Mouse (Mus musculus) adrenal gland, postnatal 25 days (tissue): ENCODE data around the gene Kcnd3. TPM values are rescaled to one million over a fixed set of nuclear protein-coding genes. Genes with fewer than 3 reads are reported as not detected.

ENCODE experiments used
- DNase-seq: peaks from one replicate; pipeline ENCODE4 v3.0.0; 2021; ENCODE audit warnings: mixed read lengths
- total RNA-seq: library from RNA; stranded (reverse); gene quantifications from 2 replicates; pipeline ENCODE4 v1.2.3, GENCODE M21; 2021

Kcnd3 gene
- total RNA-seq, 1 experiment from 2014 or later = 4.2 TPM

DNA sequence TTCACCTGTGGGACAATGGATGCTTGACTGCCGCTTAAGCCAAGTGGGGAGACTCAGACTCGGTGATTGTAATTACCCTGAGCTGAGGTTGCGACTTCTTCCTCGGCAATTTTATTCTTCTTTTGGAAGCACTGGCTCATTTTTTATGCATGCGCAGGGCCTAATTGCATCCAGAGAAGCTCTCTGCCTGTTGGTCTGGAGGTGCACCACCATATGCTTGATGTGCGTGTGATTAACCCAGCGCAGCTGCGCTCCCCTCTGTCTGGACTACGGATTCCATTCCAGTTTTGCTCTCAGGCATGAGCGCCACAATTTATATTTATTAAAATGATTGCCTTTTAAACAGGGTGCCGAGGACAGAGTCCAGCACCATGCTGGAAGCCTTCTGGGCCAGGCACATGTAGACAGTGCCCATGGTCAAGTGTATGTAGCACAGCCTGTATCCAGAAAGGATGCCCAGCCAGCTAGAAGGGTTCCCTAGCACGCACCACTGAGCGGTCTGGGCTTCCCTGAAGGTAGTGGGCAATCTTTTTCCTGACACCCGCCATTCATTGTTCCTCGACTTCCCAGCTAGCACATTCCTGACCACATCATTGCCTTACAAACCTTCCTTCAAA is 138.0 kb downstream of the Kcnd3 start:
- no peak for DNase-seq

DNA sequence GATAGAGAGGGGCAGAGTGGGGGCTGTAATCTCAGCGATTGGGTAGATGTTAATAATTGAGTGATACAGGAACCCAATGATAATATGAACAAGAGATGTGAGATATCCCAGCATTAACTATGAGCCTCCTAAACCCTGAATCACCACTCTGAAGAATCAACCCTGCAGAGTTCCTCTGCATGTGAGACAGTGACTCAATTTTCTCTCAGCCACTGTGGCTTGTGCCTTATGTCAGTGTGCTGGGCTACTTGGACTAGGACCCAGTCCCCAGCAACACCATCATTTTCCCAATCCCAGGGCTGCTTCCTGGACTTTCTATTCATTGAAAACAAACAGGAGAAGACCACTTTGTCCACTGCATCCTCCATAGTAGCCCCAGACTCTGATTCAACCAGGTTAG is 139.6 kb downstream of the Kcnd3 start:
- no peak for DNase-seq

- DNase-seq = no peak
These were observed 140.1 kb downstream of the Kcnd3 start for GRCm38 (mm10) chr3:105592246-105592645.

- DNase-seq = no peak
These were observed 148.4 kb downstream of the Kcnd3 start for GRCm38 (mm10) chr3:105600483-105600882.

GRCm38 (mm10) chr3:105602966-105603365 is 150.8 kb downstream of the Kcnd3 start:
- no peak for DNase-seq

DNA sequence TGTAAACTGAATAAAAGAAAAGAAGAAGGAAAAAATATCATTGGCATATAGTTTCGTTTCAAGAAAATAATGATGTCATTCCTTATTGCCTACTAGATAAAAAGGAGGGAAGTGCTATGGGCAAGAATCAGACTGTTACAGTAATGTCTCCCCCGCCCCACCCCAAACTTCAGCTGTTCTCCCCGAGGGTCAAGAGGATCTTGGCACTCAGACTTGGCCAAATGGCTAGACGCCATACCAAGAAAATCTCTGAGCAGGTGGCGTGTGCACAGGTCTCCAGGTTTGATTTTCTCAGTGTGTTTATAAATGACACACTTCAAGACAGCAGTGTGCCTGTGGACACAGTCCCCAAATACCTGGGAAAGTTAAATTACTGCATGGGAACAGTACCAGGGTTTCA is 153.6 kb downstream of the Kcnd3 start:
- DNase-seq = no peak

DNA sequence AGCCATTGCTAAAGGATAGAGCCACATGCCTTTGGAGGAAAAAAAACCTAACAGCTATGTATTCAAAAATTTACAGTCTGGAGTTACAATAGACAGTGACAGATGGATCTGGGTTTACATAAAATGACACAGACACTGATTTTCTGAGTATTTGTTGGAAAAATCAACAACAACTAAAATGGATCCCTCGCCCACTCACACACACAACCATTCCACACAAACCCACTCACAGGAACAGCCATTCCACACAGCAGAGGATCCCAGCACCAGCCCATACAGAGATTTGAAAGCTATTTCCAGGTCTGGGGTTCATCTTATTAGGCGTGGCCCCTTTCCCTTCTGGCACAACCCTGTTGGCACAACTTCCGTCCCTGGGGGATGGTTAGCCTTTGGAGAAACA is 156.7 kb downstream of the Kcnd3 start:
- DNase-seq = no peak

GRCm38 (mm10) chr3:105611531-105612422 is 159.6 kb downstream of the Kcnd3 start:
- no peak for DNase-seq

GRCm38 (mm10) chr3:105612423-105612814 is 160.3 kb downstream of the Kcnd3 start:
- no peak for DNase-seq

- DNase-seq = no peak
These were observed 165.0 kb downstream of the Kcnd3 start for GRCm38 (mm10) chr3:105616861-105617743.

GRCm38 (mm10) chr3:105621154-105621553 is 169.0 kb downstream of the Kcnd3 start:
- DNase-seq = no peak

- DNase-seq = no peak
These were observed 171.0 kb downstream of the Kcnd3 start for GRCm38 (mm10) chr3:105623137-105623536.

DNA sequence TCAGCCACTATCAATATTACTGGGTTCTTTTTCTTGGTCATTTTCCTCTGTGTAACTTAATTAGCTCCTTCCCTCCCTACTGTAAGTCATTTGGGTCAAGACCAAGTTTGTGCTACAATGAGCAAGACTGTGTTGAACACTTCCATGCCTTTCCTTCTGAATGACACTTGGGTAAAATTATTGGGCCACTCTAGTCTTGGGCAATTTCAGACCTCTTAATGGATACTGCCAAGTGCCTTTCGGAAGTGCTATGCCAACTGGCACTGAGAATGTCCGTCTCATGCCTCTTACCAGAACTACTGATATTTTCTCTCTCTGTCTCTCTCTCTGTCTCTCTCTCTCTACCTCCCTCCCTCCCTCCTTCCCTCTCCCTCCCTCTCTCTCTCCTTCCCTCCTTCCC is 173.8 kb downstream of the Kcnd3 start:
- no peak for DNase-seq

DNA sequence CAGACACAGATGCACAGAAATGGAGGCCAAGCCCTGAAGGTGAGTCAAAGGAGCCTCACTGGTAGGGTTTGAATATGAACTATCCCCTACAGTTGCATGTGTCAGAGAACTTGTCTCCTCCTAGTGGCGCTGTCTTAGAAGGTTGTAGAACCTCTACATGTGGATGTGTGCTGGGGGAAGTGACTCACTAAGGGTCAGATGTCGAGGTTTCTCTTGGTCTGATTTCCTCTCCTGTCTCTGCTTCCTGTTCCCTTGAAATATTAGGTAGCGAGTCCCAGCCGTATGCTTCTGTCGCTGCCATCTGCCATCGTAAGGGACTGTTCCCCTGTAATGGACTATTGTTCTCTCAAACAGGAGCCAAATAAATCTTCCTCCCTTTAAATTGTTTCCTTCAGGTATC is 175.1 kb downstream of the Kcnd3 start:
- DNase-seq = no peak

GRCm38 (mm10) chr3:105632296-105632695 is 180.2 kb downstream of the Kcnd3 start:
- DNase-seq = no peak

DNA sequence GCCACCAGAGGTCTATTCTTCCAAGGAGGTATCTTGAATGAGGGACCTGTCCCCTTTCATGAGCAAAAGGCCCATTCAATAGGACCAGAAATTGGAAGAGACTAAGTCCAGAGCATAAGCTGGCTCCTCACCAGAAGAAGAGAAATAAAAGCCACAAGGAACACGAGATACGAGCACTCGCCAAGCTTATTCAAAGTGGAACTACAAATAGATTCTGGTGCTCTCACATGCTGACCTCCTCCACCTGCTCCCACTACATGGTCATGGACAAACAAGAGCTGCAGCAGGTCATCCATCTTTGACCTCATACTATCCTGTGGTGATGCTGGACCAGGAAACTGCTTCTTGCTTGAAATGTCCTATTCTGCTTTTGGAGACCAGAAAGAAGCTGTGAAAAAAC is 180.9 kb downstream of the Kcnd3 start:
- no peak for DNase-seq

- peak; percentile 38 for DNase-seq
These were observed 190.1 kb downstream of the Kcnd3 start for GRCm38 (mm10) chr3:105642186-105642585.

- no peak for DNase-seq
These were observed 191.4 kb downstream of the Kcnd3 start for GRCm38 (mm10) chr3:105643566-105643965.

DNA sequence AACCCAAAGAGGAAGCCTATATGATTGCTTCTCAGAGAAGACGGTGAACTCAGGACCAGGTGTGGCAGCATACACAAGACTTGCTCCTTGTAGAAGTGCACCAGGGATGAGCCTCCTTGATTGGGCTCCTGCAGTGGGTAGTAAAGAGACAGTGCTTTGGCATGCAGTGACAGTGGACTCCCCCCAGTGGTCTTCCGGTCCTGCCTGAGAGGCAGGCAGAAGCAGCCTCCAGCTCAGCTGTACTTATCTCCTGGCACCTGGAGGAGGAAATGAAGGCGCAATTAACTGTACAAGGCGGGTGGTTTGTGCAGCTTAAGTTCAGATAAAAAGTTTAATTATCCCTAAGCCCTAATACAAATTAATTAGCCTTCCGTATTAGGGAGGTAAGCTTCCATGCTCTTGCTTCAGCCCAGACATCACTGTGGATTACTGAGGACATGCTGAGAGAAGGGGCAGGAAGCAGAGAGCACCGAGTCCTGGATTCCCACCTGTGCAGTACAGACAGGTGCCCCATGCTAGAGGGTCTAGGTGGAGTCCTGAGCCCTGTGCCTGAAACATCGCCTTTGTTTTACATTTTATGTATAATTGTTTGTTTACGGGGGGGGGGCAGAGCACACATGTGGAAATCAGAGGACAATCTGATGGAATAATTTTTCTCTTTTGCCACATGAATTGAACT is 196.9 kb downstream of the Kcnd3 start:
- DNase-seq = no peak

GRCm38 (mm10) chr3:105653544-105654380 is 201.6 kb downstream of the Kcnd3 start:
- DNase-seq = no peak

- DNase-seq = no peak
These were observed 203.0 kb downstream of the Kcnd3 start for GRCm38 (mm10) chr3:105655031-105655585.
